Comparison of ENCODE assay signal across 13 mouse cellular contexts in the genomic region with DNA sequence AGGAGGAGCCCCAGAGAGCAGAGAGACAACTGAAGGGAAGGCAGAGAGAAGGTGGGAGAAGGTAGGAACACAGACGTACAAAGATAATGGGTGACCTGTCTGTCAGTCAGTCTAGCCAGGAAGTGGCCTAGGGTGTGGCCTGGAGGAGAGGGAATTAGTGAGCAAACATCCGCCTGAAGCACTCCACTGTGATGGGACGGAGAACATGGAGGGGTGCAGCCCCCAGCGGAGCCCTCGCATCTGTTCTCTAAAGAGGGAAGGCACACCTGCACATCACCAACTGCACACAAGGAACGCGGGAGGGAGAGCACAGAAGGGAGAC. TPM values are rescaled to one million over a fixed set of nuclear protein-coding genes. Genes with fewer than 3 reads are reported as not detected.
A peak's percentile ranks its signal among the peaks of the same experiment; 100 is the strongest.
DNase-seq lines count a peak whose midpoint lies in the region; TF ChIP-seq lines count a peak whose summit lies in the region.
"Had no signal": no experiment of that assay in that cellular context is flagged by ENCODE, and none has a peak within 500 bp of the region (broad histone marks: within the 10 kb centered on the region; RNA-seq: fewer than 3 reads in every experiment).

No protein-coding gene starts in this region.

- peak overlapping the region; percentile 89 for H3K27ac ChIP-seq in layer of hippocampus, adult 2 months
- H3K27ac ChIP-seq in small intestine, adult 2 months (ENCODE audit: insufficient read depth, low read depth, low read length) = peak overlapping the region; percentile 73
- H3K27ac ChIP-seq in forebrain, embryonic 10.5 days = no peak overlapping the region
- H3K27ac ChIP-seq: embryonic facial prominence, embryonic 12.5 days had no signal

- H3K4me3 ChIP-seq in layer of hippocampus, adult 2 months = no peak overlapping the region
- no peak overlapping the region for H3K4me3 ChIP-seq in small intestine, adult 2 months (ENCODE audit: low read depth, low read length)
- H3K4me3 ChIP-seq in forebrain, embryonic 10.5 days = no peak overlapping the region
- H3K4me3 ChIP-seq: embryonic facial prominence, embryonic 12.5 days had no signal

- H3K27me3 ChIP-seq in small intestine, adult 2 months (ENCODE audit: control insufficient read depth, insufficient read depth, low read length) = no peaks in the 10 kb centered on the region
- H3K27me3 ChIP-seq in forebrain, embryonic 10.5 days (ENCODE audit: poor library complexity, severe bottlenecking) = no peaks in the 10 kb centered on the region
- H3K27me3 ChIP-seq: embryonic facial prominence, embryonic 12.5 days had no signal

- 37% methylated on average over 7 of the region's 7 CpGs for WGBS in small intestine, adult 2 months
- WGBS in forebrain, embryonic 10.5 days = 93% methylated on average over 7 of the region's 7 CpGs

- H3K9me3 ChIP-seq in forebrain, embryonic 10.5 days = no peaks in the 10 kb centered on the region
- H3K9me3 ChIP-seq: embryonic facial prominence, embryonic 12.5 days had no signal

- DNase-seq in layer of hippocampus, adult 2 months (ENCODE audit: low spot score in 2 of 2) = no peak
- no peak for DNase-seq in layer of hippocampus, postnatal 36 days
- DNase-seq in CD4-positive helper T cell, adult 2 months (ENCODE audit: low read depth, low spot score) = peak; percentile 77
- DNase-seq in T-cell, adult 2 months (ENCODE audit: low spot score) = peak; percentile 66
- DNase-seq in forebrain, embryonic 10.5 days (ENCODE audit: extremely low spot score, low spot score) = no peak
- no peak for DNase-seq in adrenal gland, postnatal 4 days (ENCODE audit: low spot score in 2 of 2)
- DNase-seq in adipocyte (ENCODE audit: low spot score) = no peak
- DNase-seq: adrenal gland, adult 2 months; cerebellum, adult 2 months; kidney, postnatal 10 days; retina, postnatal 1 day had no signal

- TF ChIP-seq POLR2A in small intestine, adult 2 months (IDR thresholded peaks at IDR 0.05; ENCODE audit: low read depth, low read length) = no peak

- TF ChIP-seq CTCF in layer of hippocampus, adult 2 months (conservative IDR thresholded peaks at IDR 0.05) = no peak
- no peak for TF ChIP-seq CTCF in small intestine, adult 2 months (IDR thresholded peaks at IDR 0.05; ENCODE audit: extremely low read depth, insufficient read length, insufficient replicate concordance, low read depth, low read length)

- peaks cover 39% of the 10 kb centered on the region for H3K4me1 ChIP-seq in small intestine, adult 2 months (ENCODE audit: control insufficient read depth, insufficient read depth, insufficient read length, low read length)
- H3K4me1 ChIP-seq in forebrain, embryonic 10.5 days = peaks cover 44% of the 10 kb centered on the region

- peaks cover 83% of the 10 kb centered on the region for H3K36me3 ChIP-seq in small intestine, adult 2 months (ENCODE audit: control insufficient read depth, insufficient read depth, low read length)
- H3K36me3 ChIP-seq in forebrain, embryonic 10.5 days (replicated peaks) = peaks cover 100% of the 10 kb centered on the region

RNA-seq across cellular contexts. Expression of a gene that starts 34.8 kb away (rescaled TPM):
- total RNA-seq in layer of hippocampus, adult 2 months (2021) = 10 to 100 TPM; 88.3 to 96.3 TPM
- 100 to 1,000 TPM in 1 of 2 experiments, 10 to 100 TPM in 1; 92.4 to 103 TPM for total RNA-seq in layer of hippocampus, postnatal 36 days (2021)
- polyA plus RNA-seq in small intestine, adult 2 months (2012; rRNA removed) = 44.8 and 89.4 TPM in 2 replicates
- 35.6 and 36.8 TPM in 2 replicates for polyA plus RNA-seq in forebrain, embryonic 10.5 days (2016; fragmentation: Nextera tagmentation; extraction: Ambion mirVana)
- total RNA-seq in adrenal gland, postnatal 4 days (2021) = 100 to 1,000 TPM; 251 to 311 TPM

RNA-seq across cellular contexts. Expression of a gene that starts 50.4 kb away (rescaled TPM):
- total RNA-seq in layer of hippocampus, adult 2 months (2021) = 1 to 10 TPM; 5.7 to 7.4 TPM
- 1 to 10 TPM; 4.0 to 6.7 TPM for total RNA-seq in layer of hippocampus, postnatal 36 days (2021)
- 0.10 and 0.11 TPM in 2 replicates for polyA plus RNA-seq in small intestine, adult 2 months (2012; rRNA removed)
- polyA plus RNA-seq in forebrain, embryonic 10.5 days (2016; fragmentation: Nextera tagmentation; extraction: Ambion mirVana) = 0.07 and 0.24 TPM in 2 replicates
- total RNA-seq in adrenal gland, postnatal 4 days (2021) = 1 to 10 TPM; 1.7 to 4.8 TPM
- total RNA-seq: adrenal gland, adult 2 months had no signal
- polyA plus RNA-seq: adrenal gland, adult 2 months had no signal

Comparison
In these comparisons a context has a peak if more than half of its experiments do, and no peak if none do; other contexts are left out.
1. DNase-seq: peak in CD4-positive helper T cell, adult 2 months (single experiment) and T-cell, adult 2 months (single experiment); none in layer of hippocampus, adult 2 months (0 of 2), layer of hippocampus, postnatal 36 days (0 of 2), forebrain, embryonic 10.5 days (single experiment), adrenal gland, postnatal 4 days (0 of 2) and adipocyte (single experiment).